Mouse (Mus musculus) left cerebral cortex, adult 8-10 months (tissue): ENCODE measurements at regions not wholly inside any gene's neighbourhood (a gene's known extent, or its start where the extent isn't known, plus 50 kb on each side); places are given as distances from the start of the nearest gene placed in this dataset.
A peak's percentile ranks its signal among the peaks of the same experiment; 100 is the strongest.

Experiments
- DNase-seq, 2 experiments: peaks; one replicate each; pipeline ENCODE4 v3.0.0; 2022; ENCODE audit warnings: low spot score in 2 of 2

DNA sequence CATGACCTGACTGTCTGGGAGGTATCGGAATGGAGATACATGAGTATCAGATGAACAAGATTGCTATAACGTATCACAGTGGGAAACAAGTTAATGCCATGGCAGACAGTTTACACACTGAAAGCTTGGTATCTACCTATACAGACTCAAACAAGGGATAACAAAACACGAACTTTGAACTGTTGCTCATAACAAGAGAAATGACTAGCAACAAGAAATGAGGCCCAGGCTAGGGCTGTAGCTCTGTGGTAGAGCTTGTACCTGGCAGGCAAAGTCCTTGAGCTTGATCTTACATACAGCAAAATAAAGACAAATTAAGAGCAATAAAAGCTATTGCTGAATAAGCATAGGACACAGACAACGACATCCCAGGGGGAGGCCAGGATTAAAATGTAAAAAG is 172.4 kb upstream of the Pln start:
- DNase-seq: no peak

DNA sequence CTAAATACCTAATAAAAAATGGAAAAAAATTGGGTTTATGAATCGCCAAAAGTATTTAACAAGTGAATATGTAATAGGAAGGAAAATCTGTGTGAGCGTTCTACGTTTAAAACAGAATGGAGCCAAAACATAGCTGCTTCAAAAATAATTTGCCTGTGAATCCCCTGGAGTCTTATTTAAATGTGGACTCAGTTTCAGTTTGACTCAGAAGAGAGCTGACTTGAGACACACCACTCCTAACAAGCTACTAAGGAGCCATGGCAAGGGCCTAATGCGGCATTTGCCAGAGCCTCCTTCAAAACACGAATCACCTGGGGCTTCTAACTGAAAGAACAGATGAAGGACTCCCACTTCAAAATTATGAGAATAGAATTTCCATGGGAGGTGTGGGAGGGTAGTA is 169.7 kb upstream of the Pln start:
- DNase-seq: no peak

DNA sequence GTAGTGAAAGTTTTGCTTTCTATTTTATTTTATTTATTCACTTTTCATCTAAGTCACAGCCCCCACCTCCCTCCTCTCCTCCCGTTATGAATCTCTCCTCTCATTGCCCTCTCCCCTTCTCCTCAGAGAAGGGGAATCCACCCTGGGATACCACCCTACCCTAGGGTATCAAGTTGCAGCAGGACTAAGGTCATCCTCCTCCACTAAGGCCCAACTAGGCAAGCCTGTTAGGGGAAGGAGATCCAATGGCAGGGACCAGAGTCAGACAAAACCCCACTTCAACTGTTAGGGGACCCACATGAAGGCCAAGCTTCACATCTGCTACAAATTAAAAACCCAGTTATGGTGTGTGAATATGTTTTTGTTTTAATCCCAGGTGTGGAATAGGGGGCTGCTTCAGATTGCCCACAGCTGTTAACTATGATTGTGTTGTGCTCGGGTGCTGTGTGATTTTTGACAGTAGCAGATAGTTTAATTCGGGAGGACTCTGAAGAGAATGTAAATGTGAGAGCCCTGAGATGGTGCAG is 163.4 kb upstream of the Pln start:
- DNase-seq: no peak

DNA sequence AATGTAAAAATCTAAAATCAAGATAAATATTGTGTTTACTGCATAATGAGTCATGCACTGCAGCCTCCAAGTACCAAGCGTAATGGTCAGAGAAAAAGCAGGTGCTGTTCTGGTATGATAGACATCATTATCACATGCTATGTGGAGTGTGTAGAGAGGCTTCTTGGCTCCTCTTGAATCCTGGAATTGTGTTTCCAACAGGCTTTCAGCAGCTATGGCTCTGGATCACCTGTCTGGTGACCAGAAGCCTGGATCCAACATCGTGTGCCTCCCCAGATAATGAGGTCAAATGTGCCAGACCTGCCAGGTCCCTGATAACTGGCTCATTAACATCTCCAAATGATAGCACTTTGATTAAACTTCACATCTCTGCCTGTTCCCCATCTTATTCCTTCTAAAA is 161.5 kb upstream of the Pln start:
- no peak for DNase-seq

DNA sequence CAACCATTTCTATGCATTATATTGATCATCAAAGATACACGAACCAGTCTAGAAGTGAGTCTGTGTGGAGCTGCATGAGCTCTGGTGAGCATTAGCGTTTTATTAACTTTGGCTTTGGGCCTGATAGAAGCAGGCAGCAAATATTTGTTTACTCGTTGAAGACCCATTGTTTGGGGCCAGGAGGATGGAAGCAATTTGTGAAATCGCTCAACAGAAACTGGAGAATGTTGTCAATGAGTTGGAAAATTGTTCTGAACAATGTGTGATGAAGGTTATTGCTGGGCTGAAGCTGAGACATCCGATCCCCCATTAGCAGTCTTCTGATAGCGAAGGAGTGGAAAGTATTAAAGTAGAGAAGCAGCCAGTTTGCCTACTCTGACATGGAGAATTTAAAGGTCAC is 158.9 kb upstream of the Pln start:
- DNase-seq: no peak

DNA sequence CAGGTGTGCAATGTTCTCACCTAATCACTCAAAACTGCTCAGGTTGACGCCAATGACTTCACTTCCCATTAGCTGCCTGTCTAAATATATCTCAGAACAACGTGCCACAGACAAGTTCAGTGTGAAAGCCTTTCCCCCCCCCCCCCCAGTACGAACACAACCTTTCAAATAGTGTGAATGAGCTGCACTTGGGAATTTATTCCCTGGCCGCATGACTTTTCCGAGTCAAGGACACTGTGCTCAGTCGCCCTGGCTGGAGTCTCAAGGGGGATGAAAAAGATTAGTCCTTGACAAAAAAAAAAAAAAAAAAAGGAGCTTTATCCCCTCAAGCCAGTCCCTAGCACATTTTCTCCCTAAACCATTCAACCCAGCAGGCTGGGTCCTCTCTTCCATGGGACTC is 158.4 kb upstream of the Pln start:
- no peak for DNase-seq

DNA sequence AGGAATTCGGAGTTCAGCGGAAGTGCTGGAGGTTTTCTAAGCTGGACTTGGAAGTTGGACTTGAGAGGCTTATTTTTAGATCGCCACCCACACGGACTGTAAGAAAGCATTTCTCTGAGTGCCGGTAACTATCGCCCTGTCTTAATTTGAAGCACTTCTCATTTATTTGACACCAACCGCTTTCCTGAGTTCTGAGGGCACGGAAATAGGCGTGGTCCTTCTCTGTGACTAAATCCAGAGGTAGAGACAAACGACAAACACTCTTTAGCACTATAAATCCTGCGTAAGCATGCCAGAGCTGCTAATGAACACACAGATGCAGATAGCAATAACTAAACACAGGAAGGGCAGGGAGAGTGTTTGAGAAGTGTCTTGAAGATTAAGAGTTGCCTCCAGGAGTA is 156.7 kb upstream of the Pln start:
- DNase-seq: peak in 1 of 2 experiments; percentile 33

DNA sequence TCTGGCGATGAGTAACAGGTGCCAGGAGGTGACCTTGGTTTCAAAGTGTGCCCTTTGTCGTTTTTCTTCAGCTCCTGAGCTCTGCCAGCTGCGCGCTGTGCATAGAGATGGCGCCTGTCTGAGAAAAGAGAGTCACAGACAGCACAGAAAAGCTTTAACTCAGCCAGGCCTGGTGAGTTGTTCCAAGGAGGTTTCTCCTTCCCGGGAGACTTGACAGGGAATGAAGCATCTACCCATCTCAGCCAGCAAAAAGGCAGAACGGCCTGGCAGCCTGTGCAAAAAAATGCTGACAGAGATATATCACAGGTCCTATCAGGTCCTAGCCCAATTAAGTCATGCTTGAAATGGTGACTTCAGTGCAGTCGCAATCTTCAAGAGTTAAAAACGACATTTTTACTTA is 156.1 kb upstream of the Pln start:
- no peak for DNase-seq

DNA sequence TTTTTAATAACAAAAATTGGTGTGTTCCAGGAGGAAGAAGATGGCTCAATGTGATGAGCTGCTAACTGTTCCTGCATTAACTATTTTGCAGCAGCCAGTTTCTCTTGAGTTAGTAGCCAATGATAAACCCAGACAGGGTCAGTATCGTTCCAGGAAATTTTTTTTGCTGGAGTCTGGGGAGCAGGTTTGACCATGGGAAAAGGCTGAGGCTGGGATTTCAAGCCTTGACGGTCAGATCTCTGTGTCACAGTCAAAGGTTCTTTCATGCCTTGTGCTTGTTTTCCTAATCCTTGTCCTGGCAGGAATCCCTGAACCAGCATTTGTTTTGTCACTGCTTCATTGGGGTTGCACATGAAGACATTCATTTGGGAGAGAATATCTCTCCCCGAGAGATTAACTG is 129.0 kb upstream of the Pln start:
- DNase-seq: no peak

DNA sequence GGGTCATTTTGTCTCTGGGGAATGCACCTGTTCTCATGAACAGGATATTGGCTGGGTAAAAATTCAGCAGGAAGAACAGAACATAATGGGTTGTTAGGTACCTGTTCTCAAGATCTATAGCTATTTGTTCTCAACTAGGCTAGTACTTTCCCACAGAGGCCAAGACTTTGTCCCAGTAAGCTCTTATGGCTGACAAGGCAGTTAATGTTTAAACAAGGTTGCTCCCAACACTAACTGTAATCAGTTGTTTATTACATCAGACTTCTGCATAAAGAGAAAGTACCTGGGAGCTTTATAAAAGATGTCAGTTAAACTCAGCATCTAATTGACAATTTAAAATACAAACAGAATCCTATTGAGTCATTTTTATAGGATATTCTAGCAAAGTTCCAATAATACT is 127.6 kb upstream of the Pln start:
- DNase-seq: no peak
